Mouse (Mus musculus) forebrain, embryonic 14.5 days (tissue): ENCODE data around the gene Zbtb48. TPM values are rescaled to one million over a fixed set of nuclear protein-coding genes. Genes with fewer than 3 reads are reported as not detected.

Experiments
- ATAC-seq: fragments of 200-750 bp; cut with Nextera tagmentation; 2 replicates; pipeline ENCODE4 v1.8.0; 2017; ENCODE audit warnings: mild to moderate bottlenecking, moderate library complexity
- DNase-seq: peaks from one replicate; pipeline ENCODE4 v3.0.0-alpha.2; 2015; ENCODE audit warnings: low spot score
- H3K27ac ChIP-seq: fragments of 300-500 bp; sonication (generic); 2 replicates; pipeline ENCODE4 v1.5.1; 2014; ENCODE audit warnings: low read depth, mild to moderate bottlenecking, control low read depth, low read length, moderate library complexity
- H3K27me3 ChIP-seq: fragments of 300-500 bp; sonication (generic); replicated peaks from 2 replicates; pipeline ENCODE4 v1.6.1; 2014; ENCODE audit warnings: low read length, control low read depth, mixed read lengths; ENCODE audit not compliant: control insufficient read depth, insufficient read depth
- H3K36me3 ChIP-seq: fragments of 300-500 bp; sonication (generic); 2 replicates; pipeline ENCODE4 v1.6.1; 2014; ENCODE audit warnings: low read length, control low read depth; ENCODE audit not compliant: control insufficient read depth, insufficient read depth
- H3K4me1 ChIP-seq: fragments of 300-500 bp; sonication (generic); 2 replicates; pipeline ENCODE4 v1.6.1; 2014; ENCODE audit warnings: antibody characterized with exemption, low read length, control low read depth; ENCODE audit not compliant: control insufficient read depth, insufficient read depth
- H3K4me2 ChIP-seq: fragments of 300-500 bp; sonication (generic); 2 replicates; pipeline ENCODE4 v1.6.1; 2014; ENCODE audit warnings: mild to moderate bottlenecking, control low read depth, low read length
- H3K4me3 ChIP-seq: fragments of 300-500 bp; sonication (generic); 2 replicates; pipeline ENCODE4 v1.5.1; 2014; ENCODE audit warnings: low read depth, low read length, control low read depth
- H3K9ac ChIP-seq: fragments of 300-500 bp; sonication (generic); 2 replicates; pipeline ENCODE4 v1.6.1; 2014; ENCODE audit warnings: mild to moderate bottlenecking, low read length, control low read depth, moderate library complexity
- H3K9me3 ChIP-seq: fragments of 300-500 bp; sonication (generic); replicated peaks from 2 replicates; pipeline ENCODE4 v1.6.1; 2016; ENCODE audit warnings: low read length, control low read depth, mixed read lengths; ENCODE audit not compliant: control insufficient read depth
- WGBS: fragments of 180-500 bp; shearing (Covaris S2); extraction: QIAGEN DNeasy Blood & Tissue Kit; methylation state at CpG from one replicate; pipeline ENCODE4 v1.1.7; 2014; 5-methylcytosine and 5-hydroxymethylcytosine counted together
- polyA plus RNA-seq: library from polyadenylated mRNA; unstranded; fragments of >200 nt; fragmentation: Nextera tagmentation; extraction: Ambion mirVana; gene quantifications from 2 replicates; pipeline ENCODE4 v1.2.1, GENCODE M21; 2014

Zbtb48 gene
- polyA plus RNA-seq, 1 experiment from 2014 or later, result 17.2 TPM

- H3K9ac ChIP-seq, result peak within 1 kb of the TSS; percentile 96
- H3K4me2 ChIP-seq, result peak within 1 kb of the TSS; percentile 63
- DNase-seq (peak; percentile 80), ATAC-seq (peak; percentile 86)
- peak within 1 kb of the TSS; percentile 76; the same call in 1 of the 2 replicates for H3K27ac ChIP-seq
- H3K4me1 ChIP-seq, result no peaks in the 10 kb centered on the region
- WGBS, result 1% methylated on average over 52 of the region's 54 CpGs
- no peaks in the 10 kb centered on the region for H3K9me3 ChIP-seq
- peaks cover 37% of the 10 kb centered on the region for H3K36me3 ChIP-seq
- H3K27me3 ChIP-seq, result no peaks in the 10 kb centered on the region
- H3K4me3 ChIP-seq, result peak within 1 kb of the TSS; percentile 77
These were observed 38.9 kb downstream of the Zbtb48 start, which contains the start of gene Thap3 for GRCm38 (mm10) chr4:151988342-151989109. Gene Thap3, minus strand, starts transcription at chr4:151988997.

DNA sequence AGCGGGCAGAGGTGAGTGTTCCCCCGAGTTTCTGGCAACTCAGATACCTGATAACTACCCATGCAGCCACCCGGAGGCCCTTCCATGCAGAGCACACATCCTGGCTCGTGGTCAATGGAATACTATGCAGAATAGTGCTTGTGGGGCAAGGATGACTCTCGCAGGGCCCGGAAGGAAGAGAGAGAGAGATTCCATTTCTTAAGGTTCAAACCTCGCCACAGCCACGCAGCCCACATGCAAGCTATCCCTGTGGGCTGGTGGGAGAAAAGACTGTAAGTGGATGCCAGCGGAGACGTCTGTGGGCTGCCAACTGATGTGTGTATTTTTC is 39.5 kb downstream of the Zbtb48 start:
- ATAC-seq (no peak), DNase-seq (peak; percentile 38)
- 24% methylated on average over 10 of the region's 10 CpGs for WGBS

DNA sequence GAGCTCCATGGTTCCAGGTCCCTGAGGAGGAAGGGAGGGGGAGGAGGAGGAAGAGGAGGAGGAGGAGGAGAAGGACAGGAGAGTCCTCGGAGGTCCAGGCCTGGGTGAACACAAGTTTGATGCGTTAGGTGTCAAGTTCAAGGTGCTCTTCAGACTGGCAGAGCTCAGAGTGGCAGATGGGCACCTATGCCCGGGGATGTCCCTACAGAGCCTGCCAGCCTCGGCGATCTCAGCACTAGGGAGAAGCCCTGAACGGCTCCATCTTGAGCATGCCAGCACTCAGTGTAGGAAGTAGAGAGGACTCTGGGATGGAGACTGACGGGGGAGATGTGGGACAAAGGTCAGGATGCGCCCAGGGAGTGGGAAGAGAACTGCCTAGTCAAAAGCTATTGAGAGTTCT is 40.8 kb downstream of the Zbtb48 start:
- ATAC-seq (no peak), DNase-seq (no peak)
- no peaks in the 10 kb centered on the region for H3K4me1 ChIP-seq
- no peaks in the 10 kb centered on the region for H3K27me3 ChIP-seq
- peaks cover 41% of the 10 kb centered on the region for H3K36me3 ChIP-seq
- WGBS, result 71% methylated on average over 8 of the region's 8 CpGs
- no peak overlapping the region for H3K4me2 ChIP-seq
- H3K9ac ChIP-seq, result no peak overlapping the region
- H3K27ac ChIP-seq, result no peak overlapping the region
- no peaks in the 10 kb centered on the region for H3K9me3 ChIP-seq
- no peak overlapping the region for H3K4me3 ChIP-seq

More for the DNA sequence above, 39.5 kb downstream of the Zbtb48 start:
- peak overlapping the region; percentile 77 for H3K4me3 ChIP-seq
- no peaks in the 10 kb centered on the region for H3K9me3 ChIP-seq
- H3K4me1 ChIP-seq, result no peaks in the 10 kb centered on the region
- no peak overlapping the region for H3K27ac ChIP-seq
- peak overlapping the region; percentile 63 for H3K4me2 ChIP-seq
- peak overlapping the region; percentile 96 for H3K9ac ChIP-seq
- H3K27me3 ChIP-seq, result no peaks in the 10 kb centered on the region
- H3K36me3 ChIP-seq, result peaks cover 40% of the 10 kb centered on the region

DNA sequence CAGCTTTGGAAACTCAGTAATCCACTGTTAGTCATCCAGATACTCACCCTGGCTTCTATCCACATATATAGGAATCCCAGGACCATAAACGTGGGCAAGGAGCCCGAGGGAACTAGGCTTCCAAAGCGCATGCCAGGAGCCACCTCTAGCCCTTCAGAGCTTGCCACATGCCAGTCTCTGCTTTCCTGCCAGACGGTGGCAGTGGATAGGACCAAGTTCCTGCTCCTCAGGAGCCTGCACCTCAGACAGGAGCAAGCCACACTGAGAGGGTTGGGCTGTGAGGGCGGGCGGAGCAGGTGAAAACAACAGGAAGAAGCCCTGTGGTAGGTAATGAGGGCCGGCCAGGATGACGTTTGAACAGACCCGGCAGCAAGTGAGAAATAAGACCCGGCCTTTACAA is 41.6 kb downstream of the Zbtb48 start:
- WGBS, result 42% methylated on average over 10 of the region's 10 CpGs
- H3K9me3 ChIP-seq, result no peaks in the 10 kb centered on the region
- no peak overlapping the region for H3K27ac ChIP-seq
- no peak overlapping the region for H3K4me2 ChIP-seq
- no peak overlapping the region for H3K4me3 ChIP-seq
- H3K9ac ChIP-seq, result no peak overlapping the region
- ATAC-seq (no peak), DNase-seq (no peak)
- H3K4me1 ChIP-seq, result no peaks in the 10 kb centered on the region
- H3K36me3 ChIP-seq, result peaks cover 39% of the 10 kb centered on the region
- H3K27me3 ChIP-seq, result no peaks in the 10 kb centered on the region

GRCm38 (mm10) chr4:151983560-151983959 is 43.9 kb downstream of the Zbtb48 start:
- H3K4me1 ChIP-seq, result no peaks in the 10 kb centered on the region
- no peak overlapping the region for H3K9ac ChIP-seq
- no peaks in the 10 kb centered on the region for H3K27me3 ChIP-seq
- DNase-seq (no peak), ATAC-seq (no peak)
- 38% methylated on average over 8 of the region's 9 CpGs for whole genome bisulfite sequencing
- H3K36me3 ChIP-seq, result peaks cover 47% of the 10 kb centered on the region
- H3K9me3 ChIP-seq, result no peaks in the 10 kb centered on the region
- H3K4me2 ChIP-seq, result no peak overlapping the region
- H3K27ac ChIP-seq, result no peak overlapping the region
- H3K4me3 ChIP-seq, result no peak overlapping the region

GRCm38 (mm10) chr4:151983043-151983442 is 44.4 kb downstream of the Zbtb48 start:
- no peaks in the 10 kb centered on the region for H3K9me3 ChIP-seq
- no peak overlapping the region for H3K4me3 ChIP-seq
- no peak overlapping the region for H3K4me2 ChIP-seq
- 69% methylated on average over 17 of the region's 17 CpGs for WGBS
- H3K27ac ChIP-seq, result no peak overlapping the region
- ATAC-seq (no peak), DNase-seq (no peak)
- no peak overlapping the region for H3K9ac ChIP-seq
- no peaks in the 10 kb centered on the region for H3K27me3 ChIP-seq
- H3K4me1 ChIP-seq, result no peaks in the 10 kb centered on the region
- peaks cover 50% of the 10 kb centered on the region for H3K36me3 ChIP-seq

DNA sequence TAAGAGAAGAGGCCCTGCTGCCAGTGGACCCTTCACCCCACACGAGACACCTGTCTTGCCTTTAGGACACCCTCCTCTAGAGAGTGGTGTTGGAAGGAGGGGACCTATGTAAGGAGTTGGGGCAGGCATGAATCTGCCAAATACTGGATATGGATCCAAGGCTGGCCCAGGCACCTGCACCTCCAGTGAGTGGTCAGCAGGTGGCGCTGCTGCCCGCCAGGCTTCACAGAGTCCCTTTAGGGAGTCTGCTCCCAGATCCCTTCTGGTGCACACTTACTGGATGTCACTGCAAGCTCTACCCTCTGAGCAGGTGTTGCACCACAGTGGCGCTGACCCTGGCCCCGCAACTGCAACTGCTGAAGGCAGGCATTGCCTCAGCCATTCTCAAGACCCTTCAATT is 46.1 kb downstream of the Zbtb48 start:
- H3K27ac ChIP-seq, result no peak overlapping the region
- H3K9me3 ChIP-seq, result no peaks in the 10 kb centered on the region
- no peak overlapping the region for H3K4me2 ChIP-seq
- DNase-seq (peak; percentile 83), ATAC-seq (peak; percentile 82)
- no peak overlapping the region for H3K4me3 ChIP-seq
- WGBS, result 10% methylated on average over 5 of the region's 5 CpGs
- no peaks in the 10 kb centered on the region for H3K4me1 ChIP-seq
- H3K36me3 ChIP-seq, result peaks cover 57% of the 10 kb centered on the region
- H3K9ac ChIP-seq, result no peak overlapping the region
- H3K27me3 ChIP-seq, result no peaks in the 10 kb centered on the region

DNA sequence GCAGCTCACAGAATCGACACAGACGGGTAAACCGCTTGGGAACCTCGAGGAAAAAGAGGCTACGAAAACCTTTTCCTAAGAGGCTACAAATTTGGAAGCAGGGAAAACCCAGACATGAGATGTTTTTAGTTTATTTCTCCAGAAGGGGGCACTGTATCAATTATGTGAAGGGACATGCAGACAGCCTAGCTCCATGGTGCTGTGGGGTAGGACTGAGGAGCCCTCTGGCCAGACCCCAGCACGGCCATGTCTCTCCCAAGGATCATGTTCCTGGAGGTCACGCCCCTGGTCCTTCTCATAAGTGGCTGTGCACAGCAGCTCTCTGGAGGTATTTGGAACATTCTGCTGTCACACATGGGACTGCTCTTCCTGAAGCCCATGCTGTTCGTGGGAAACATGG is 46.8 kb downstream of the Zbtb48 start:
- Histone ChIP-seq H3K27ac (no peak overlapping the region), H3K27me3 (no peaks in the 10 kb centered on the region), H3K4me3 (no peak overlapping the region), H3K36me3 (peaks cover 62% of the 10 kb centered on the region), H3K9me3 (no peaks in the 10 kb centered on the region), H3K4me1 (no peaks in the 10 kb centered on the region), H3K9ac (no peak overlapping the region), H3K4me2 (no peak overlapping the region)
- WGBS, result 76% methylated on average over 8 of the region's 8 CpGs
- peak; percentile 58 for DNase-seq
- no peak for ATAC-seq

DNA sequence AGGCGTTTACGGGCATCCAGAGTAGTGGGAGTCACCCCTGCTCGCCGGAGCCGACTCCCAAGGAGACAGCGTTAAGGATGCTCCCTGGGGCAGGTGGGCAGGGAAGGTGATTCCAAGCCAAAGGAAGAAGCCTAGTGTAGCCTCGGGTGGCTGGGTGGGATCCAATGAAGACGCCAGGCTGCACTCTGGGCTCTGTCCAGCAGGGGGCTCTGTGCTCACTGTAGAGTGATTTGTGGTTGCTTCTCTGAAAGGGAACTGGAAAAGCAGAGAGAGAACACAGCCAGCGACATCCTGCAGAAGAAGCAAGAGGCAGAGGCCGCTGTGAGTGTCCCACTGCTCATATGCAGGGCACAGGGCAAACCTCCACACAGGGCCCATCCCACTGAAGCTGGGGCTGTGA is 49.7 kb downstream of the Zbtb48 start:
- Histone ChIP-seq H3K4me2 (no peak overlapping the region), H3K4me3 (no peak overlapping the region), H3K36me3 (peaks cover 76% of the 10 kb centered on the region), H3K4me1 (no peaks in the 10 kb centered on the region), H3K9me3 (no peaks in the 10 kb centered on the region), H3K9ac (no peak overlapping the region), H3K27me3 (no peaks in the 10 kb centered on the region), H3K27ac (no peak overlapping the region)
- DNase-seq, result peak; percentile 89
- 47% methylated on average over 10 of the region's 10 CpGs for WGBS
- ATAC-seq, result 0 out of 2 replicates have a peak, but pooled peaks have one; percentile 21
